Mouse (Mus musculus) embryonic facial prominence, embryonic 12.5 days (tissue): ENCODE results near the gene Crb1. TPM values are rescaled to one million over a fixed set of nuclear protein-coding genes. Genes with fewer than 3 reads are reported as not detected.

Experiments
- ATAC-seq: fragments of 200-750 bp; cut with Nextera tagmentation; 2 replicates; pipeline ENCODE4 v1.8.0; 2017; ENCODE audit not compliant: insufficient number of reproducible peaks, insufficient read depth, low FRiP score, low TSS enrichment
- H3K27ac ChIP-seq: fragments of 300-500 bp; sonication (generic); 2 replicates; pipeline ENCODE4 v1.5.1; 2016; ENCODE audit warnings: mild to moderate bottlenecking
- H3K27me3 ChIP-seq: fragments of 300-500 bp; sonication (generic); 2 replicates; pipeline ENCODE4 v1.6.1; 2016; ENCODE audit warnings: mild to moderate bottlenecking, moderate library complexity
- H3K36me3 ChIP-seq: fragments of 300-500 bp; sonication (generic); 2 replicates; pipeline ENCODE4 v1.6.1; 2016; ENCODE audit warnings: mild to moderate bottlenecking
- H3K4me1 ChIP-seq: fragments of 300-500 bp; sonication (generic); 2 replicates; pipeline ENCODE4 v1.6.1; 2016
- H3K4me2 ChIP-seq: fragments of 300-500 bp; sonication (generic); replicated peaks from 2 replicates; pipeline ENCODE4 v1.6.1; 2016; ENCODE audit warnings: mild to moderate bottlenecking, moderate library complexity
- H3K4me3 ChIP-seq: fragments of 300-500 bp; sonication (generic); 2 replicates; pipeline ENCODE4 v1.5.1; 2016; ENCODE audit warnings: mild to moderate bottlenecking
- H3K9ac ChIP-seq: fragments of 300-500 bp; sonication (generic); 2 replicates; pipeline ENCODE4 v1.6.1; 2016; ENCODE audit warnings: mild to moderate bottlenecking, moderate library complexity
- H3K9me3 ChIP-seq: fragments of 300-500 bp; sonication (generic); 2 replicates; pipeline ENCODE4 v1.6.1; 2016; ENCODE audit warnings: mild to moderate bottlenecking, moderate library complexity
- WGBS: fragments of 180-500 bp; shearing (Covaris S2); methylation state at CpG from one replicate; pipeline ENCODE4 v1.1.7; 2016; 5-methylcytosine and 5-hydroxymethylcytosine counted together
- polyA plus RNA-seq: library from polyadenylated mRNA; unstranded; fragments of >200 nt; fragmentation: Nextera tagmentation; extraction: Ambion mirVana; gene quantifications from 2 replicates; pipeline ENCODE4 v1.2.1, GENCODE M21; 2016

Gene Crb1
- polyA plus RNA-seq, 1 experiment from 2014 or later: 0.58 TPM

GRCm38 (mm10) chr1:139391747-139392146 is 14.8 kb upstream of the Crb1 start:
- Histone ChIP-seq H3K9me3 (no peaks in the 10 kb centered on the region), H3K4me2 (no peak overlapping the region), H3K4me3 (no peak overlapping the region), H3K36me3 (no peaks in the 10 kb centered on the region), H3K4me1 (no peaks in the 10 kb centered on the region), H3K27me3 (no peaks in the 10 kb centered on the region), H3K27ac (no peak overlapping the region), H3K9ac (no peak overlapping the region)
- ATAC-seq: no peak; the same call in 1 of the 2 replicates
- WGBS: 36% methylated on average over 2 of the region's 2 CpGs

- ATAC-seq: no peak
Measured at GRCm38 (mm10) chr1:139379621-139379984, 2.7 kb upstream of the Crb1 start.

GRCm38 (mm10) chr1:139378861-139379620 is 2.1 kb upstream of the Crb1 start:
- peak; percentile 62; the same call in 1 of the 2 replicates for ATAC-seq
- Histone ChIP-seq H3K4me2 (no peak overlapping the region), H3K27ac (no peak overlapping the region), H3K9ac (no peak overlapping the region), H3K4me1 (no peaks in the 10 kb centered on the region), H3K36me3 (no peaks in the 10 kb centered on the region), H3K9me3 (no peaks in the 10 kb centered on the region), H3K27me3 (no peaks in the 10 kb centered on the region), H3K4me3 (no peak overlapping the region)
- 21% methylated on average over 11 of the region's 11 CpGs for WGBS

More at GRCm38 (mm10) chr1:139379621-139379984, 2.7 kb upstream of the Crb1 start:
- Histone ChIP-seq H3K27ac (no peak overlapping the region), H3K27me3 (no peaks in the 10 kb centered on the region), H3K9ac (no peak overlapping the region), H3K4me2 (no peak overlapping the region), H3K4me1 (no peaks in the 10 kb centered on the region), H3K4me3 (no peak overlapping the region), H3K36me3 (no peaks in the 10 kb centered on the region), H3K9me3 (no peaks in the 10 kb centered on the region)
- WGBS: 25% methylated on average over 4 of the region's 4 CpGs

- no peak overlapping the region for H3K4me3 ChIP-seq
- no peaks in the 10 kb centered on the region for H3K36me3 ChIP-seq
- no peak overlapping the region for H3K9ac ChIP-seq
- no peaks in the 10 kb centered on the region for H3K27me3 ChIP-seq
- H3K4me2 ChIP-seq: no peak overlapping the region
- no peaks in the 10 kb centered on the region for H3K9me3 ChIP-seq
- WGBS: 42% methylated on average over 6 of the region's 6 CpGs
- no peak for ATAC-seq
- no peaks in the 10 kb centered on the region for H3K4me1 ChIP-seq
- no peak overlapping the region for H3K27ac ChIP-seq
Measured at GRCm38 (mm10) chr1:139375900-139376299, 1.0 kb downstream of the Crb1 start.

GRCm38 (mm10) chr1:139371341-139371740 is 5.6 kb downstream of the Crb1 start:
- no peaks in the 10 kb centered on the region for H3K27me3 ChIP-seq
- WGBS: 68% methylated on average over 6 of the region's 6 CpGs
- no peak overlapping the region for H3K4me3 ChIP-seq

GRCm38 (mm10) chr1:139348566-139348965 is 28.3 kb downstream of the Crb1 start:
- Histone ChIP-seq H3K4me1 (peaks cover 3% of the 10 kb centered on the region; the same call in 1 of the 2 replicates), H3K9me3 (no peaks in the 10 kb centered on the region), H3K9ac (no peak overlapping the region), H3K4me2 (no peak overlapping the region), H3K27me3 (no peaks in the 10 kb centered on the region), H3K27ac (no peak overlapping the region), H3K4me3 (no peak overlapping the region), H3K36me3 (no peaks in the 10 kb centered on the region)
- no peak for ATAC-seq
- 47% methylated on average over 4 of the region's 4 CpGs for WGBS

More at GRCm38 (mm10) chr1:139371341-139371740, 5.6 kb downstream of the Crb1 start:
- ATAC-seq: no peak
- Histone ChIP-seq H3K9me3 (no peaks in the 10 kb centered on the region), H3K4me2 (no peak overlapping the region), H3K4me1 (no peaks in the 10 kb centered on the region), H3K27ac (no peak overlapping the region), H3K9ac (no peak overlapping the region), H3K36me3 (no peaks in the 10 kb centered on the region)

GRCm38 (mm10) chr1:139346602-139347371 is 30.1 kb downstream of the Crb1 start:
- Histone ChIP-seq H3K4me3 (no peak overlapping the region), H3K27me3 (no peaks in the 10 kb centered on the region), H3K9me3 (no peaks in the 10 kb centered on the region), H3K4me1 (peaks cover 3% of the 10 kb centered on the region; the same call in 1 of the 2 replicates), H3K36me3 (no peaks in the 10 kb centered on the region), H3K9ac (no peak overlapping the region), H3K4me2 (no peak overlapping the region), H3K27ac (no peak overlapping the region)
- peak; percentile 56; the same call in 1 of the 2 replicates for ATAC-seq
- WGBS: 56% methylated on average over 11 of the region's 11 CpGs

- no peak overlapping the region for H3K4me2 ChIP-seq
- WGBS: 71% methylated on average over 6 of the region's 6 CpGs
- no peaks in the 10 kb centered on the region for H3K36me3 ChIP-seq
- H3K4me3 ChIP-seq: no peak overlapping the region
- no peak overlapping the region for H3K9ac ChIP-seq
- H3K9me3 ChIP-seq: no peaks in the 10 kb centered on the region
- no peak overlapping the region for H3K27ac ChIP-seq
- no peaks in the 10 kb centered on the region for H3K27me3 ChIP-seq
- no peak for ATAC-seq
- H3K4me1 ChIP-seq: peaks cover 3% of the 10 kb centered on the region; the same call in 1 of the 2 replicates
Measured at GRCm38 (mm10) chr1:139346030-139346601, 30.8 kb downstream of the Crb1 start.

- 0% methylated on average over 1 of the region's 2 CpGs for WGBS
- H3K4me2 ChIP-seq: no peak overlapping the region
- no peaks in the 10 kb centered on the region for H3K27me3 ChIP-seq
- no peaks in the 10 kb centered on the region for H3K36me3 ChIP-seq
- H3K4me1 ChIP-seq: no peaks in the 10 kb centered on the region
- H3K9ac ChIP-seq: no peak overlapping the region
- H3K9me3 ChIP-seq: no peaks in the 10 kb centered on the region
- no peak for ATAC-seq
- H3K4me3 ChIP-seq: no peak overlapping the region
- H3K27ac ChIP-seq: no peak overlapping the region
Measured at GRCm38 (mm10) chr1:139340178-139340859, 36.6 kb downstream of the Crb1 start.

GRCm38 (mm10) chr1:139336997-139337396 is 39.9 kb downstream of the Crb1 start:
- H3K4me1 ChIP-seq: no peaks in the 10 kb centered on the region
- H3K27ac ChIP-seq: no peak overlapping the region
- no peaks in the 10 kb centered on the region for H3K9me3 ChIP-seq
- WGBS: 71% methylated on average over 2 of the region's 2 CpGs
- H3K4me3 ChIP-seq: no peak overlapping the region
- no peaks in the 10 kb centered on the region for H3K27me3 ChIP-seq
- no peak for ATAC-seq
- H3K36me3 ChIP-seq: no peaks in the 10 kb centered on the region
- no peak overlapping the region for H3K4me2 ChIP-seq
- H3K9ac ChIP-seq: no peak overlapping the region

- no peak overlapping the region for H3K27ac ChIP-seq
- H3K36me3 ChIP-seq: no peaks in the 10 kb centered on the region
- no peak for ATAC-seq
- no peaks in the 10 kb centered on the region for H3K9me3 ChIP-seq
- no peak overlapping the region for H3K9ac ChIP-seq
- no peak overlapping the region for H3K4me3 ChIP-seq
- no peaks in the 10 kb centered on the region for H3K27me3 ChIP-seq
- no peaks in the 10 kb centered on the region for H3K4me1 ChIP-seq
- H3K4me2 ChIP-seq: no peak overlapping the region
- 81% methylated on average over 1 of the region's 1 CpGs for WGBS
Measured at GRCm38 (mm10) chr1:139328811-139329210, 48.1 kb downstream of the Crb1 start.
